Mouse (Mus musculus) forebrain, embryonic 14.5 days (tissue): Measurements from ENCODE around the gene Sox5. TPM values are rescaled to one million over a fixed set of nuclear protein-coding genes. Genes with fewer than 3 reads are reported as not detected.

Experiments
- ATAC-seq: fragments of 200-750 bp; cut with Nextera tagmentation; 2 replicates; pipeline ENCODE4 v1.8.0; 2017; ENCODE audit warnings: mild to moderate bottlenecking, moderate library complexity
- DNase-seq: peaks from one replicate; pipeline ENCODE4 v3.0.0-alpha.2; 2015; ENCODE audit warnings: low spot score
- H3K27ac ChIP-seq: fragments of 300-500 bp; sonication (generic); 2 replicates; pipeline ENCODE4 v1.5.1; 2014; ENCODE audit warnings: low read depth, mild to moderate bottlenecking, control low read depth, low read length, moderate library complexity
- H3K27me3 ChIP-seq: fragments of 300-500 bp; sonication (generic); replicated peaks from 2 replicates; pipeline ENCODE4 v1.6.1; 2014; ENCODE audit warnings: low read length, control low read depth, mixed read lengths; ENCODE audit not compliant: control insufficient read depth, insufficient read depth
- H3K36me3 ChIP-seq: fragments of 300-500 bp; sonication (generic); 2 replicates; pipeline ENCODE4 v1.6.1; 2014; ENCODE audit warnings: low read length, control low read depth; ENCODE audit not compliant: control insufficient read depth, insufficient read depth
- H3K4me1 ChIP-seq: fragments of 300-500 bp; sonication (generic); 2 replicates; pipeline ENCODE4 v1.6.1; 2014; ENCODE audit warnings: antibody characterized with exemption, low read length, control low read depth; ENCODE audit not compliant: control insufficient read depth, insufficient read depth
- H3K4me2 ChIP-seq: fragments of 300-500 bp; sonication (generic); 2 replicates; pipeline ENCODE4 v1.6.1; 2014; ENCODE audit warnings: mild to moderate bottlenecking, control low read depth, low read length
- H3K4me3 ChIP-seq: fragments of 300-500 bp; sonication (generic); 2 replicates; pipeline ENCODE4 v1.5.1; 2014; ENCODE audit warnings: low read depth, low read length, control low read depth
- H3K9ac ChIP-seq: fragments of 300-500 bp; sonication (generic); 2 replicates; pipeline ENCODE4 v1.6.1; 2014; ENCODE audit warnings: mild to moderate bottlenecking, low read length, control low read depth, moderate library complexity
- H3K9me3 ChIP-seq: fragments of 300-500 bp; sonication (generic); replicated peaks from 2 replicates; pipeline ENCODE4 v1.6.1; 2016; ENCODE audit warnings: low read length, control low read depth, mixed read lengths; ENCODE audit not compliant: control insufficient read depth
- WGBS: fragments of 180-500 bp; shearing (Covaris S2); extraction: QIAGEN DNeasy Blood & Tissue Kit; methylation state at CpG from one replicate; pipeline ENCODE4 v1.1.7; 2014; 5-methylcytosine and 5-hydroxymethylcytosine counted together
- polyA plus RNA-seq: library from polyadenylated mRNA; unstranded; fragments of >200 nt; fragmentation: Nextera tagmentation; extraction: Ambion mirVana; gene quantifications from 2 replicates; pipeline ENCODE4 v1.2.1, GENCODE M21; 2014

Gene Sox5
- polyA plus RNA-seq, 1 experiment from 2014 or later: 115 TPM

GRCm38 (mm10) chr6:144151075-144151474 is 630.7 kb downstream of the Sox5 start:
- H3K4me1 ChIP-seq: peaks cover 30% of the 10 kb centered on the region
- WGBS: 30% methylated on average over 10 of the region's 10 CpGs
- DNase-seq (peak; percentile 46), ATAC-seq (no peak)
- H3K9ac ChIP-seq: 0 out of 2 replicates have a peak overlapping the region, but pooled peaks have one; percentile 18
- peak overlapping the region; percentile 55; the same call in 1 of the 2 replicates for H3K27ac ChIP-seq
- no peak overlapping the region for H3K4me3 ChIP-seq
- H3K36me3 ChIP-seq: 0 out of 2 replicates have a peak, but pooled peaks cover 3% of the 10 kb centered on the region
- H3K9me3 ChIP-seq: no peaks in the 10 kb centered on the region
- H3K27me3 ChIP-seq: no peaks in the 10 kb centered on the region
- H3K4me2 ChIP-seq: 0 out of 2 replicates have a peak overlapping the region, but pooled peaks have one; percentile 10

- peak; percentile 73 for DNase-seq
- H3K27me3 ChIP-seq: no peaks in the 10 kb centered on the region
- 0 out of 2 replicates have a peak overlapping the region, but pooled peaks have one; percentile 22 for H3K27ac ChIP-seq
- H3K9me3 ChIP-seq: no peaks in the 10 kb centered on the region
- WGBS: 78% methylated on average over 5 of the region's 5 CpGs
- H3K4me3 ChIP-seq: no peak overlapping the region
- H3K4me1 ChIP-seq: 0 out of 2 replicates have a peak, but pooled peaks cover 2% of the 10 kb centered on the region
- no peak overlapping the region for H3K9ac ChIP-seq
- peak; percentile 87; the same call in 1 of the 2 replicates for ATAC-seq
- H3K36me3 ChIP-seq: no peaks in the 10 kb centered on the region
- no peak overlapping the region for H3K4me2 ChIP-seq
These were observed 644.4 kb downstream of the Sox5 start for GRCm38 (mm10) chr6:144137397-144137796.

DNA sequence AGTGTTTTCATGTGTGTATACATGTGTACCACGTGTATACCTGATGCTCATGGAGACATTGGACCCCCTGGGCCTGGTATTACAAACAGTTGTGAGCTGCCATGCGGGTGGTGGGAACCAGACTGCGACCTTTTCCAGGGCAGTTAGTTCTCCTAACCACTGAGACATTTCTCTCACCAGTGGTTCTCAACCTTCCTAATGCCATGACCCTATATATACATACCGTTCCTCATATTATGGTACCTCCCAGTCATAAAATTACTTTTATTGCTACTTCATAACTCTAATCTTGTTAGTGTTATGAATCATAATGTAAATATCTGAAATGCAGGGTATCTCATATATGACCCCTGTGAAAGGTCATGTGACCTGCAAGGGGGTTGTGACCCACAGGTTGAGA is 644.9 kb downstream of the Sox5 start:
- DNase-seq (no peak), ATAC-seq (no peak)
- H3K27me3 ChIP-seq: no peaks in the 10 kb centered on the region
- H3K36me3 ChIP-seq: no peaks in the 10 kb centered on the region
- no peak overlapping the region for H3K27ac ChIP-seq
- H3K4me1 ChIP-seq: 0 out of 2 replicates have a peak, but pooled peaks cover 2% of the 10 kb centered on the region
- no peak overlapping the region for H3K4me3 ChIP-seq
- H3K9me3 ChIP-seq: no peaks in the 10 kb centered on the region
- H3K9ac ChIP-seq: no peak overlapping the region
- no peak overlapping the region for H3K4me2 ChIP-seq
- 91% methylated on average over 4 of the region's 4 CpGs for whole genome bisulfite sequencing

DNA sequence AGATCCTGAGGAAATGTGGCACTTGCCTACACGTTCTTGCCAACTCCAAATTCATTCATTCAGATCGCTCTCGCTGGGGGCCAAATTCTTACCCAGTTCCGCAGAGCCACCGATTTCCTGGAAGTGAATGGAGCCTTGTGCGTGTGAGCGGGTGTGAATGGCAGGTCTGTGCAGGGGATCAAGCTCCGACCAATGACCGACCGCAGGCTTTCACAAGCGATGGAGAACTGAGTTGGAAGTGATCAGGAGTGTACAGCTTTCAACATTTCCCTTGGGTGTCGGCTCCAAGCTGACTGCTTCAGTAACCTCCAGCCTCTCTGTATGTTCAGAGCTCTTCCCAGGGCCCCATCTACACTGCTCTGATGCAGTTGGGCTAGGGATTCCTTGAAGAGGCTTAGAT is 651.9 kb downstream of the Sox5 start:
- ATAC-seq: no peak
- no peak overlapping the region for H3K4me2 ChIP-seq
- no peak overlapping the region for H3K27ac ChIP-seq
- no peaks in the 10 kb centered on the region for H3K27me3 ChIP-seq
- no peak for DNase-seq
- WGBS: 82% methylated on average over 12 of the region's 12 CpGs
- peaks cover 3% of the 10 kb centered on the region; the same call in 1 of the 2 replicates for H3K4me1 ChIP-seq
- no peaks in the 10 kb centered on the region for H3K36me3 ChIP-seq
- no peaks in the 10 kb centered on the region for H3K9me3 ChIP-seq
- no peak overlapping the region for H3K4me3 ChIP-seq
- H3K9ac ChIP-seq: no peak overlapping the region

DNA sequence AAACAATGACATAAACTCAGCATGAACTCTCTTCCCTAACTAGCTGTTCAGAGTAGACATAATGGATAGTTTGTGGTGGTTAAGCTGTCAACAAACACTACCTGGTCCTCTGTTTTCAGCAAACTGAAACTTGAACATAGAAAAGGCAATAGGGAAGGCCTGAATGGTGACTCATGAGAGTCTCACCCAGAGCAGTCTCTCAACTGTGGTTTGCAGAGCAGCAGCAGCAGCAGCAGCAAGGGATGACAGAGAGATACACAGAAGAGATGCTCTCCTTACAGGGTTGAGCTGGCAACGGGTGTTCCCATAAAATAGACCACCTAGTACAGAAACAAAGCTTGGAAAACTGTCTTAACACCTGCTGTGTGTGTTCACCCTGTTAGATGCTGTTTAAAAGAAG is 661.8 kb downstream of the Sox5 start:
- no peak overlapping the region for H3K4me2 ChIP-seq
- H3K9ac ChIP-seq: no peak overlapping the region
- no peak for ATAC-seq
- WGBS: 71% methylated on average over 1 of the region's 1 CpGs
- no peak overlapping the region for H3K27ac ChIP-seq
- H3K9me3 ChIP-seq: no peaks in the 10 kb centered on the region
- H3K27me3 ChIP-seq: no peaks in the 10 kb centered on the region
- DNase-seq: no peak
- peaks cover 13% of the 10 kb centered on the region for H3K36me3 ChIP-seq
- H3K4me1 ChIP-seq: no peaks in the 10 kb centered on the region
- no peak overlapping the region for H3K4me3 ChIP-seq

GRCm38 (mm10) chr6:144116646-144117045 is 665.1 kb downstream of the Sox5 start:
- no peaks in the 10 kb centered on the region for H3K4me1 ChIP-seq
- H3K9ac ChIP-seq: no peak overlapping the region
- no peak overlapping the region for H3K4me2 ChIP-seq

GRCm38 (mm10) chr6:144111561-144111960 is 670.2 kb downstream of the Sox5 start:
- Histone ChIP-seq H3K4me2 (no peak overlapping the region), H3K36me3 (peaks cover 10% of the 10 kb centered on the region), H3K9me3 (no peaks in the 10 kb centered on the region), H3K4me1 (peaks cover 10% of the 10 kb centered on the region), H3K9ac (no peak overlapping the region), H3K4me3 (no peak overlapping the region), H3K27ac (no peak overlapping the region), H3K27me3 (no peaks in the 10 kb centered on the region)
- ATAC-seq (no peak), DNase-seq (peak; percentile 34)
- 77% methylated on average over 6 of the region's 6 CpGs for WGBS

More at GRCm38 (mm10) chr6:144116646-144117045, 665.1 kb downstream of the Sox5 start:
- ATAC-seq: no peak
- Histone ChIP-seq H3K9me3 (no peaks in the 10 kb centered on the region), H3K27me3 (no peaks in the 10 kb centered on the region), H3K36me3 (peaks cover 10% of the 10 kb centered on the region), H3K27ac (no peak overlapping the region), H3K4me3 (no peak overlapping the region)
- 86% methylated on average over 6 of the region's 6 CpGs for WGBS
- no peak for DNase-seq

GRCm38 (mm10) chr6:144106848-144107247 is 674.9 kb downstream of the Sox5 start:
- peaks cover 14% of the 10 kb centered on the region for H3K4me1 ChIP-seq
- no peak overlapping the region for H3K9ac ChIP-seq

GRCm38 (mm10) chr6:144105645-144106044 is 676.1 kb downstream of the Sox5 start:
- H3K9ac ChIP-seq: no peak overlapping the region
- peaks cover 4% of the 10 kb centered on the region; the same call in 1 of the 2 replicates for H3K36me3 ChIP-seq
- H3K27ac ChIP-seq: no peak overlapping the region
- H3K27me3 ChIP-seq: no peaks in the 10 kb centered on the region
- peaks cover 14% of the 10 kb centered on the region for H3K4me1 ChIP-seq
- DNase-seq (peak; percentile 18), ATAC-seq (no peak)
- H3K4me2 ChIP-seq: no peak overlapping the region
- WGBS: 69% methylated on average over 12 of the region's 12 CpGs
- no peaks in the 10 kb centered on the region for H3K9me3 ChIP-seq
- no peak overlapping the region for H3K4me3 ChIP-seq

More at GRCm38 (mm10) chr6:144106848-144107247, 674.9 kb downstream of the Sox5 start:
- 8% methylated on average over 10 of the region's 10 CpGs for WGBS
- Histone ChIP-seq H3K9me3 (no peaks in the 10 kb centered on the region), H3K4me2 (peak overlapping the region; percentile 15; the same call in 1 of the 2 replicates), H3K27ac (no peak overlapping the region), H3K27me3 (no peaks in the 10 kb centered on the region), H3K4me3 (no peak overlapping the region), H3K36me3 (peaks cover 4% of the 10 kb centered on the region; the same call in 1 of the 2 replicates)
- ATAC-seq (no peak; the same call in 1 of the 2 replicates), DNase-seq (peak; percentile 30)
